Mouse (Mus musculus) midbrain, embryonic 16.5 days (tissue): ENCODE results near the gene C2cd4d. TPM values are rescaled to one million over a fixed set of nuclear protein-coding genes. Genes with fewer than 3 reads are reported as not detected.

Experiments used
- ATAC-seq: fragments of 200-750 bp; cut with Nextera tagmentation; 2 replicates; pipeline ENCODE4 v1.8.0; 2017; ENCODE audit warnings: moderate TSS enrichment
- H3K27ac ChIP-seq: fragments of 300-500 bp; sonication (generic); 2 replicates; pipeline ENCODE4 v1.5.1; 2014; ENCODE audit warnings: mild to moderate bottlenecking, low read length, mixed read lengths
- H3K27me3 ChIP-seq: fragments of 300-500 bp; sonication (generic); 2 replicates; pipeline ENCODE4 v1.6.1; 2014; ENCODE audit warnings: low read depth, low read length, mixed read lengths; ENCODE audit not compliant: control insufficient read depth, insufficient read depth
- H3K36me3 ChIP-seq: fragments of 300-500 bp; sonication (generic); 2 replicates; pipeline ENCODE4 v1.6.1; 2014; ENCODE audit warnings: mild to moderate bottlenecking, low read length, moderate library complexity, mixed read lengths; ENCODE audit not compliant: control insufficient read depth, insufficient read depth
- H3K4me1 ChIP-seq: fragments of 300-500 bp; sonication (generic); 2 replicates; pipeline ENCODE4 v1.6.1; 2014; ENCODE audit warnings: mild to moderate bottlenecking, low read length, mixed read lengths; ENCODE audit not compliant: control insufficient read depth, insufficient read depth
- H3K4me2 ChIP-seq: fragments of 300-500 bp; sonication (generic); 2 replicates; pipeline ENCODE4 v1.6.1; 2014; ENCODE audit warnings: mild to moderate bottlenecking, low read length, mixed read lengths
- H3K4me3 ChIP-seq: fragments of 300-500 bp; sonication (generic); 2 replicates; pipeline ENCODE4 v1.5.1; 2014; ENCODE audit warnings: low read depth, mild to moderate bottlenecking, low read length, moderate library complexity, mixed read lengths
- H3K9ac ChIP-seq: fragments of 300-500 bp; sonication (generic); 2 replicates; pipeline ENCODE4 v1.6.1; 2014; ENCODE audit warnings: low read depth, low read length, mixed read lengths
- H3K9me3 ChIP-seq: fragments of 300-500 bp; sonication (generic); replicated peaks from 2 replicates; pipeline ENCODE4 v1.6.1; 2014; ENCODE audit warnings: mild to moderate bottlenecking, low read length, mixed read lengths; ENCODE audit not compliant: control insufficient read depth, poor library complexity, severe bottlenecking
- WGBS: fragments of 180-500 bp; shearing (Covaris S2); extraction: QIAGEN DNeasy Blood & Tissue Kit; methylation state at CpG from one replicate; pipeline ENCODE4 v1.1.7; 2014; 5-methylcytosine and 5-hydroxymethylcytosine counted together
- polyA plus RNA-seq: library from polyadenylated mRNA; unstranded; fragments of >200 nt; fragmentation: Nextera tagmentation; extraction: Ambion mirVana; gene quantifications from 2 replicates; pipeline ENCODE4 v1.2.1, GENCODE M21; 2015

C2cd4d gene
- polyA plus RNA-seq, 1 experiment from 2014 or later: 1.6 TPM

DNA sequence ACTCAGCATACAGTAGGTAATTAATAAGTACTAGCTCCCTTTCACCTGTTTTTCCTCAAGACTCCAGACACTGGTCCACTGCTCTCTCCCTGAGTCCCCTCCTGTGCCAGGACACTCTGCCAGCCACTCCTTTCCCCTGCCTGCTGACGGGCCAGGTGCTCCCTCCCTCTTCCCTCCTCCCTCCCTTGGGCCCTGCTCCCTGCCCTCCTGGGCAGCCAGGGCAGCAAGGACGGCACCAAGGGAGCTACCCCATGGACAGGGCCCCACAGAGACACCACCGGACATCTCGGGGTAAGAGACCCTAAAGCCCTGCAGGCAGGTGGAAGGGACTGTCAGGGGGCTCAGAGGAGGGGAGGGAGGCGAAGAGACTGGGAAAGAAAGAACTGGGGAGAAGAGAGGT lies 10.4 kb downstream of the C2cd4d start, which contains the start of gene Rorc:
Gene Rorc, plus strand, starts transcription at position 154 of the 400 bp plus-strand sequence.
- no peak for ATAC-seq
- 0 out of 2 replicates have a peak within 1 kb of the TSS, but pooled peaks have one; percentile 22 for H3K9ac ChIP-seq
- WGBS: 13% methylated on average over 5 of the region's 5 CpGs
- no peak within 1 kb of the TSS for H3K27ac ChIP-seq
- H3K9me3 ChIP-seq: no peaks in the 10 kb centered on the region
- no peaks in the 10 kb centered on the region for H3K36me3 ChIP-seq
- H3K4me3 ChIP-seq: no peak within 1 kb of the TSS
- H3K4me1 ChIP-seq: peaks cover 11% of the 10 kb centered on the region; the same call in 1 of the 2 replicates
- H3K4me2 ChIP-seq: peak within 1 kb of the TSS; percentile 31
- peaks cover 2% of the 10 kb centered on the region; the same call in 1 of the 2 replicates for H3K27me3 ChIP-seq

DNA sequence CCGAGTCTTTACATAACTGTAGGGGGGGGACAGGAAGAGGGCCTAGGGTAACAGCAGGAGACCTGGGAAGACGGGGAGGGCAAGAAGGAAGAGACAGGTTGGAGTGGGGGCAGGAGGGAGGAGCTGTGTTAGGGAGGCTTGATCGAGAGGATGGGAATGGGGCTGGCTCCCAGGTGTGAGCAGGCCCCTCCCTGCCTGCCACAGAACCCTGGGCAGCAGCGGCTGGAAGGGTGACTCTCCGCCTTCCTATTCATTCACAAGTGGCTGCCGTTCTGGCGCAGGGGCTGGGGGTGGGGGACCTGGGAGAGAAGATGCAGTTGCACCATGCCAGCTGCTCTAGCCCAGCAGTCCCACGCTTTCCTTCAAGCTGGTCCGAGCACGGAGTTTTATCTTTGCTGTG lies 10.9 kb downstream of the C2cd4d start:
- 5% methylated on average over 10 of the region's 10 CpGs for WGBS
- Histone ChIP-seq H3K9me3 (no peaks in the 10 kb centered on the region), H3K27ac (no peak overlapping the region), H3K4me3 (no peak overlapping the region), H3K27me3 (peaks cover 2% of the 10 kb centered on the region; the same call in 1 of the 2 replicates), H3K9ac (0 out of 2 replicates have a peak overlapping the region, but pooled peaks have one; percentile 22), H3K4me2 (peak overlapping the region; percentile 31), H3K36me3 (no peaks in the 10 kb centered on the region), H3K4me1 (peaks cover 11% of the 10 kb centered on the region; the same call in 1 of the 2 replicates)
- ATAC-seq: peak; percentile 3; the same call in 1 of the 2 replicates

DNA sequence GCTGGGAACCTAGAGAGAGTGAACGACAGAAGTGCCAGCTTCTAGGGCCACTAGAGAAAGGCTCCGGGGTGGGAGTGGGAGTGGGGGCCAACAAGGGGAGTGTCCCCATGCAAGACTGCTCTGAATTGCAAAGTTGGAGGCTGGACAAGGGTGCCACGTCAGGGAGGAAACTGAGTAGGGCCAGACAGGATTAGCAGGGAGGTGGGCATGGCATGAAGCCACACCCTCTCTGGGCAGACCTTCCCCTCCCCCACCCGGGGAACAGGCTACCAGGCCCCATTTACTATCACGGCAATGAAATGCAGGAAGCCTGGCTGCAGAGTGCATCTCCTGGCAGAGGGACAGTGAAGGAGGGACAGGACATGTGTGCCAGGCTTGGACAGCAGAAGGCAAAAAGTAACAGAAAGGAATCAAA lies 11.4 kb downstream of the C2cd4d start:
- H3K4me1 ChIP-seq: peaks cover 11% of the 10 kb centered on the region; the same call in 1 of the 2 replicates
- no peak overlapping the region for H3K9ac ChIP-seq
- H3K4me2 ChIP-seq: peak overlapping the region; percentile 31
- H3K27me3 ChIP-seq: peaks cover 2% of the 10 kb centered on the region; the same call in 1 of the 2 replicates
- H3K36me3 ChIP-seq: no peaks in the 10 kb centered on the region
- H3K9me3 ChIP-seq: no peaks in the 10 kb centered on the region
- H3K27ac ChIP-seq: no peak overlapping the region
- 1% methylated on average over 5 of the region's 5 CpGs for WGBS
- H3K4me3 ChIP-seq: no peak overlapping the region
- peak; percentile 52; the same call in 1 of the 2 replicates for ATAC-seq

DNA sequence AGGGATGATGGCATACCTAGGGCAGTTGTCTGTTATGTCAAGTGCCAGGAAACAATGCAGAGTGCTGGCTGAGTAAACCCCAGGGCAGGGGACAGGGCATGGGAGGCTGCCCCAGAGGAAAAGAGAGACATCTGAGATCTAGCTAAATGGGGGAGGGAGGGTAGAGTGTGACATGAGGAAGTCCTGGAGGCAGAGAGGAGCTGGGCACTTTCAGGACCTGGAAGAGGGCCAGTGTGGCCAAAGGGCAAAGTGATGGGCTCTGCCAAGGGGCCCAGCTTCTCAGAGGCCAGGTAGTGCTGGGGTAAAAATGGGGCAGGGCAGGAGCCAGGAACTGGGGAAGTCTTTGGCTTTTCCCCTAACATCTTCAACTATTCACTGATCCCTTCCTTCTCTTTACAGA lies 12.4 kb downstream of the C2cd4d start:
- Histone ChIP-seq H3K4me2 (no peak overlapping the region), H3K9me3 (no peaks in the 10 kb centered on the region), H3K4me3 (no peak overlapping the region), H3K9ac (no peak overlapping the region), H3K4me1 (peaks cover 11% of the 10 kb centered on the region; the same call in 1 of the 2 replicates), H3K27ac (no peak overlapping the region), H3K27me3 (peaks cover 2% of the 10 kb centered on the region; the same call in 1 of the 2 replicates), H3K36me3 (no peaks in the 10 kb centered on the region)
- ATAC-seq: no peak

DNA sequence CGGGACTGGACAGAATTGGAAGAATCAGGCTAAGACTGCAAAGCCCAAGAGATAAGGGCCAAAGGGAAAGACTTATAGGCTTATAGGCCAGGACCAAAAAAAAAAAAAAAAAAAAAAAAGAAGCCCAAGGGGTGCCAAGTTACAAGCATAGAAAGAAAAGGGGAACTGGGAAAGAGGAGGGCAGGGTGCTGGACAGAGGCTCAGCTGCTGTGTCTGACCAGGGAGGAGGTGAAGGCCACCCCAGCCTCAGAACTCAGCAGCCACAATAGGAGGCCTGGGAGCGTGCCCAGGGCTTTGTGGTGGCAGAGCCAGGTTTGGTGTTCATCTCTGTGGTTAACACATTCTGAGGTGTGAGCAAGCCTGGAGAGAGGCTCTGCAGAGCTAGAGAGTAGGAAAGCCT lies 12.9 kb downstream of the C2cd4d start:
- no peak overlapping the region for H3K27ac ChIP-seq
- H3K4me1 ChIP-seq: peaks cover 11% of the 10 kb centered on the region; the same call in 1 of the 2 replicates
- H3K36me3 ChIP-seq: no peaks in the 10 kb centered on the region
- ATAC-seq: no peak
- WGBS: 90% methylated on average over 2 of the region's 2 CpGs
- no peak overlapping the region for H3K4me3 ChIP-seq
- no peak overlapping the region for H3K9ac ChIP-seq
- H3K4me2 ChIP-seq: no peak overlapping the region
- no peaks in the 10 kb centered on the region for H3K9me3 ChIP-seq
- H3K27me3 ChIP-seq: peaks cover 2% of the 10 kb centered on the region; the same call in 1 of the 2 replicates

DNA sequence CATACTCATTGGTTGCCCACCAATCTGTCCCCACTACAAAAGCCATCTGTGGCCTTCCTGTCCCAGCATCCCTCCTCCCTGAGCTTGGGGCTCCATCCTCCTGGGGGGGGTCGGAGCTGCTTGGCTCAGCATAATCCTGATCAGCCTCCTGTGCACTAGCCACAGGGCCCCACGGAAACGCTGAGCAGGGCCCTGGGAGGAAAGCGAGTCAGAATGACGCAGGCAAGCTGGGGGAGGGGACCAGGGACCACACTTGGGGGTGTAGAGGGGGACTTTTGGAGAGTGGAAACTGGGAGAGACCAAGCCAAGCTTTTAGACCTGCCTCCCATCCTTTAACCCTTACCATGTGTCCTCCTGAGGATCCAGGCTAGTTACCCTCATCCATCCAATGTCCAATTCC lies 13.6 kb downstream of the C2cd4d start:
- no peak overlapping the region for H3K27ac ChIP-seq
- no peaks in the 10 kb centered on the region for H3K36me3 ChIP-seq
- no peak for ATAC-seq
- H3K9ac ChIP-seq: no peak overlapping the region
- H3K27me3 ChIP-seq: peaks cover 2% of the 10 kb centered on the region; the same call in 1 of the 2 replicates
- no peak overlapping the region for H3K4me2 ChIP-seq
- no peak overlapping the region for H3K4me3 ChIP-seq
- H3K9me3 ChIP-seq: no peaks in the 10 kb centered on the region
- WGBS: 44% methylated on average over 5 of the region's 5 CpGs
- H3K4me1 ChIP-seq: peaks cover 11% of the 10 kb centered on the region; the same call in 1 of the 2 replicates

DNA sequence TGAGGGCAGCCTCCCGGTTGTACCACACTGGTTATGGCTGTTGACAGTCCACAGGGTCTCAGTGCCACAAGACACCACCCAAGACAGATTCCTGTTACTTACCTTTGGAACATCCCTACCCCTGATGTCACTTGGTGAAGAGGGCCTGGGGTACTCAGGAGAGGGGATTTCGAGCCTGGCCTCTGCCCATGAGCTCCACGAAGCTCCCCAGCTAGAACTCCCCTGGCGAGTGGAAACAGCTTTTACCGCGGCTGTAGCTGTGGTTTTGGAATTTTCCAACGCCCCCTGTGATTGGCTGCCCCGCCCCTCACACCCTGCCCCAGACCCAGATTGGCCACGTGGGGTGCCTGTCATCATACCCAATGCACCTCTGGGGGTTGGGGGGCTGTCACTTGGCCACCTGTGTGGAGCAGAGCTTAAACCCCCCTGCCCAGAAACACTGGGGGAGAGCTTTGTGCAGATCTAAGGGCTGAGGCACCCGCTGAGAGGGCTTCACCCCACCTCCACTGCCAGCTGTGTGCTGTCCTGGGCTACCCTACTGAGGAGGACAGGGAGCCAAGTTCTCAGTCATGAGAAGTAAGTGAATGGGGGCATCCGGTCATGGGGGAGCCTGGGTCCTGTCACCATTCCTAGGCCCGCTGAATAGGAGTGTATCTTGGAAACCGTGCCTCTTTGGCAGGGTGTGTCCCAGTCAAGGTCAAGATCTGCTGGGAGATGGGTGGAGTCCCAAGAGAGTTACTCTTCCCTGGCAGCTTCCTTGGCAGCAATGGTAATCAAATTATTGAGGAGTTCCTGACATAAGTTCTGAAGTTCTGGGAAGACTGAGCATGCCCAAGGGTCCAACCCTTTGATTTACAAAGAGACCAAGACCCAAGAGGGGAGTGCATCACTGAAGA lies 15.0 kb downstream of the C2cd4d start:
- Histone ChIP-seq H3K9ac (no peak overlapping the region), H3K27me3 (peaks cover 2% of the 10 kb centered on the region; the same call in 1 of the 2 replicates), H3K4me1 (peaks cover 11% of the 10 kb centered on the region; the same call in 1 of the 2 replicates), H3K4me2 (no peak overlapping the region), H3K9me3 (no peaks in the 10 kb centered on the region), H3K4me3 (no peak overlapping the region), H3K27ac (no peak overlapping the region), H3K36me3 (no peaks in the 10 kb centered on the region)
- ATAC-seq: no peak
- WGBS: 17% methylated on average over 13 of the region's 13 CpGs

DNA sequence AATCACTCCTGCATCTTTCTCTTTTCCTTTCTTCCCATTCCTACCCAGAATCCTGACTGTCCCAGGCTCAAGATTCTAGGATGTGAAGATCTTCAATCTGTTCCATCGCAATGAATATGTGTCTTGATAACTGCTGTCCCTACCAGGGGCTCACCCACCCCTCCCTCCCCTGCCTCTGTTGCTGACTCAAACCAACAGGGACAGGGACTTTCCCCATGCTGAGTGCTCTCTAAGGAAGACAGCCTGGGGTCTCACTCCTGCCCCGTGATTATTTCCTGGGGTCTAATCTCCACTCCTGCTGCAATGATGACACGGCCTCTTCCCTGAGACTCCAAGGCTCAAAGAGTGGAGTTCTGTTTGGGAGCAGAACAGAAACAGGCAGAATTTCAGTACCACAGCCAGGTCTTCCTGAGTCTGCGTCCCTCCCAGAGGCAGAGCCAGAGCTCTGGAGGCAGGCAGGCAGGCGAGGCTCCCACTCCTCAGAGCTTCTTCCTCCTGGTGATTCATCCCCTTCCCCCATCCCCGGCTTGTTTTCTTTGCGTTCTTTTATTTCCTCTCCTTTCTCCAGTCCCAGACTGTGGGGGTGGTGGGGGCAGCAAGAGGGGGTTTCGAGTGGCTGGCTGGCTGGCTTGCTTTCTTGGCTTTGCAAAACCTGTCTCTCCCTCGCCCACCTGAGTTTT lies 17.7 kb downstream of the C2cd4d start:
- no peak for ATAC-seq
- Histone ChIP-seq H3K9me3 (no peaks in the 10 kb centered on the region), H3K27ac (no peak overlapping the region), H3K4me1 (no peaks in the 10 kb centered on the region), H3K4me3 (no peak overlapping the region), H3K4me2 (no peak overlapping the region), H3K27me3 (no peaks in the 10 kb centered on the region), H3K9ac (no peak overlapping the region), H3K36me3 (no peaks in the 10 kb centered on the region)
- 21% methylated on average over 9 of the region's 9 CpGs for WGBS
